Mouse (Mus musculus): ENCODE results near the gene Tmem159.

DNA sequence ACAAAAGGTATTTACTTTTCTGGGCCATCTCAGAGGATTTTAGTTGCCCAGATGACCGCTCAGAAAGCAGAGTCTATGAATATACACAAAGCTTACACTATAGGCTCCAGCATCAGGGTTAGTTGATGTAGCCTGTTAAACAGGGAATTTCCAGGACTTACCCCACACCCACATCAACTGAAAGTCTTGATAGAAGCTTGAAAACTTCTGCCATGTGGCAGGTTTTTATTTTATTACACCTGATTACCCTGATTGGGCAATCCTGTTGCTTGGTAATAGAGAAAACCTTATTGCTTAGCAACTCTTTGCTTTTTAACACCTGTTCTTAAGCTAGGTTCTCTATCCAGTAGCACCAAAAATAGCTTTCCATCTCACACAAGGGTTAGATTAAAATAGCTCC is 40.6 kb downstream of the Tmem159 start:
- TF ChIP-seq CTCF (IDR thresholded peaks at IDR 0.05; ENCODE audit: low read depth) (no peak), EP300 (IDR thresholded peaks at IDR 0.05; ENCODE audit: low read depth) (no peak)

All from liver, postnatal 0 days (tissue).